Mouse (Mus musculus) megakaryocyte, embryonic 14.5 days (primary cell): ENCODE measurements around the gene Fbxl17.

Experiments used
- FLI1 ChIP-seq: IDR thresholded peaks from 2 replicates; pipeline ENCODE4 v1.6.1; 2012; ENCODE audit warnings: low read length, inconsistent platforms, mixed read lengths
- GATA1 ChIP-seq: IDR thresholded peaks from 3 replicates; pipeline ENCODE4 v1.6.1; 2012; ENCODE audit warnings: mixed read lengths, low read length, inconsistent platforms, borderline replicate concordance

- TF ChIP-seq GATA1: no peak
- TF ChIP-seq FLI1: no peak
These were observed 182.3 kb downstream of the Fbxl17 start for GRCm38 (mm10) chr17:63317518-63317917.
